Mouse (Mus musculus): ENCODE data around the gene Thap7.
"Not testable (repeated sequence)": the region's sequence is repeated elsewhere in the genome, so short reads cannot be mapped to it uniquely, and the experiment has no call there.

Gene Thap7

DNA sequence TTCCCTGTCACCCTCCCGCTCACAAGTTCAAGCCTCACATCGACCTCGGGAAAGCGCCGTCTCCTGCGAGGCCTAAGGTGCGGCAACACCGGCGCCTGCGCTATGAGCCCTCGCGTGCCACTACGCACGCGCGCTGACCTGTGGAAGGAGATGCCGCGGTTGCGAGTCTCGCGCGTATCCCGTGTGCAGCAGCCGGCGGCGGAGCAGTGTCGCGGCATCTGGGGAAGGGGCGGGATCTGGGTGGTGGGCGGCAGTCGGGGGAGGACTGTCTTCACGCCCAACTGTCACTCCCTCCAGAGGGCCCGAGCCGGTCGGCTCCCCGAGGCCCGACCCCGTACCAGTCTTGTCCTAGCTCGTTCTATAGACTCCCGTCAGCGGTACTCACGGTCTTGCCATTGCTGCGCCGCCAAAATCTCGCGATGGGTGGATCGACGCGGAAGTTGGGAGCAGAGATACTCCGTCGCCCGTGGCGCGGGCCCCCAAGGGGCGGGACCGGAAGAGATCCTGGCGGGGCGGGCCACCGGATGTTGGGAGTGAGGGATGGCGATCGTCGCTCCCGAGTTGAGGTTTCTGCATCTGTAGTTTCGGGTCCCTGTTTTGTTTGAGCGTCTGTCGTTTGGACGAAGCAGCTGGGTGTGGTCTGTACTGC is at the start of gene Thap7:
TSS of gene Thap7 (minus strand) at position 497 of the 649 bp plus-strand sequence.
- DNase-seq = peak; percentile 94

- DNase-seq = peak; percentile 39
These were observed 45.9 kb upstream of the Thap7 start for GRCm38 (mm10) chr16:17576825-17577215.

- DNase-seq = peak; percentile 84
These were observed 45.2 kb upstream of the Thap7 start for GRCm38 (mm10) chr16:17575870-17576824.

GRCm38 (mm10) chr16:17566186-17566585 is 35.2 kb upstream of the Thap7 start:
- DNase-seq = no peak

- DNase-seq = no peak
These were observed 33.8 kb upstream of the Thap7 start for GRCm38 (mm10) chr16:17564771-17565170.

- no peak for DNase-seq
These were observed 33.3 kb upstream of the Thap7 start for GRCm38 (mm10) chr16:17564221-17564620.

DNA sequence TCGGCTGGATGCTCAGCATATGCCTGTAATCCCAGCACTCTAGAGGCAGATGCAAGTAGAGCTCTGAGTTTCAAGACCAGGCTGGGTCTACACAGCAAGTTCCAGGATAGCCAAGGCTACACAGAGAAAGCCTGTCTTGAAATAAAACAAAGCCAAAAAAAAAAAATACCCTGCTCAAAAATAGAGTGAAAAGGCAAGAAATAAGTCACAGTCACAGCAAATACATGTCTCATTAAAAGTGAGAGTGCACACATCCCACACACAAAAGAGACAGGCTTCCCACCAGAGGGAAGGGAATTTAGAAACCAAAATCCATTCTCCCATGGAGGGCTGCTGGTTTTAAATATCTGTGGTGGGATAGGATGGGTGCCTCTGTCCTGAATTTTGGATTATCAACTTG is 32.6 kb upstream of the Thap7 start:
- no peak for DNase-seq

- no peak for DNase-seq
These were observed 30.8 kb upstream of the Thap7 start, which contains the start of gene P2rx6 for GRCm38 (mm10) chr16:17561751-17562208. Gene P2rx6, plus strand, starts transcription at chr16:17561885.

GRCm38 (mm10) chr16:17561128-17561750 is 30.3 kb upstream of the Thap7 start, which contains the start of gene Lrrc74b:
Gene Lrrc74b, minus strand, starts transcription at chr16:17561247.
- DNase-seq = no peak

DNA sequence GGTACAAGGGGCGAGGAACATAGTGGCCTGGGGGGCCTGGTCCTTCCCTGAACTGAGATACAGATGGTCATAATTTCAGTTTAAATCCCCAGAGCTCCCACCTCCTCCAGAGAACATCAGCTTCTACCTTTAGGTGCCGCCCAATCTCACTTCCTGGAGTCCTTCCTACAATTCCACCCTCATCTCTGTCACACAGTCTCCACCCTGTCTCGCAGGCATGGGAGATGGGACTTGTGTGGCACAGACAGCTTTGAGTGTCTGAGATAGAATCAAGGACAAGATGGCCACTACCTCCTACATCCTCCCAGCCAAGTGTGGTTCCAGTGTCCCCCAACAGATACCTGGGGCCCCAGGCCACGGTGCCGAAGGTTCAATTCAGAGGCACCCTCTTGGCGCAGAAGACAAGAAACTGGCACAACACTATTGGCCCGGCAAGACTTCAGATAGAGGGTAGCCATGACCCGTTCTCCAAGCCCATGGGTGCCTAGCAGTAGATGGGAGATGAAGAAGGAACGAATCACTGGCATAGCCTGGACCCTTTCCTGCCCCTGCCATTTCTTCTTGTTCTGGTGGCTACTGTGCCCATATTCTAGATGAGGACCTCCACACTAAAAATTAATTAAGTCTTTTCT is 28.6 kb upstream of the Thap7 start:
- no peak for DNase-seq

DNA sequence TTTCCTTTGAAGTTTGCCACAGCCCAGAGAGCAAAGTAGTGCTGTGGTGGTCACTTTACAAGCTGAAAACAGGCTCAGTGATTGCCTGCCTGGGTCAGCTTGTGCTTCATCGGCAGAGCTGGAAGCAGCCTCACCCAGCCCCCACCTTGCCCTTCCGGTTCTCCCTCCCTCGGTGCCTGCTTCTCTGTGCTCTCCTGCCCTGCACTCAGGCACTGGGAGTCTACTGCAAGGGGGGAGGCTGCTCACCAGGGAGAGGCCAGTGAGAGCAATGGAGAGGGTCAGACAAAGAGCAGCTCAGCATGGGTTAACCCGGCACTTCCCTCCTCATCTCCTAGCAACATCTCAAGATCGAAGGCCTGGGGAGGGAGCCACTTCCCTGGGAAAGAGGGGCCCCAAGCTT is 27.9 kb upstream of the Thap7 start:
- DNase-seq = no peak

- peak; percentile 60 for DNase-seq
These were observed 27.1 kb upstream of the Thap7 start for GRCm38 (mm10) chr16:17557947-17558480.

- DNase-seq = no peak
These were observed 26.0 kb upstream of the Thap7 start for GRCm38 (mm10) chr16:17556907-17557306.

- DNase-seq = no peak
These were observed 25.2 kb upstream of the Thap7 start for GRCm38 (mm10) chr16:17556180-17556579.

DNA sequence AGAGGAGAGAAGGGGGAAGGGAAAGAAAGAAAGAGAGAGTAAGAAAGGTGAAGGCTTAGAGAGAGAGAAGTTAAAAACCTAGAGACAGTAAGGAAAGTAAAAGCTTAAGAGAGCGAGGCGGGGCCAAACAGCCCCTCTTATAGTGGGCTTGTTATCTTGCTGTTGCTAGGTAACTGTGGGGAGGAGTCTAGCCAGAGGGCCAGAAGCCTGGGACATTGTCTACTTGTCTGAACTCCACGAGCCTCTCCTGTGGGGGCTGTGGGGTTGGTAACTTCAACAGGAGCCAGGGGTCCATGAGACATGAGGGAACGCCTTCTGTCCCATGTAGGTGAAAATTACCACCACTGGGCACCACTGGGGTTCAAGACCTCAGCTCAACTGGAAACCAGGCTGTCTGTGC is 23.8 kb upstream of the Thap7 start:
- DNase-seq = not testable (repeated sequence)

DNA sequence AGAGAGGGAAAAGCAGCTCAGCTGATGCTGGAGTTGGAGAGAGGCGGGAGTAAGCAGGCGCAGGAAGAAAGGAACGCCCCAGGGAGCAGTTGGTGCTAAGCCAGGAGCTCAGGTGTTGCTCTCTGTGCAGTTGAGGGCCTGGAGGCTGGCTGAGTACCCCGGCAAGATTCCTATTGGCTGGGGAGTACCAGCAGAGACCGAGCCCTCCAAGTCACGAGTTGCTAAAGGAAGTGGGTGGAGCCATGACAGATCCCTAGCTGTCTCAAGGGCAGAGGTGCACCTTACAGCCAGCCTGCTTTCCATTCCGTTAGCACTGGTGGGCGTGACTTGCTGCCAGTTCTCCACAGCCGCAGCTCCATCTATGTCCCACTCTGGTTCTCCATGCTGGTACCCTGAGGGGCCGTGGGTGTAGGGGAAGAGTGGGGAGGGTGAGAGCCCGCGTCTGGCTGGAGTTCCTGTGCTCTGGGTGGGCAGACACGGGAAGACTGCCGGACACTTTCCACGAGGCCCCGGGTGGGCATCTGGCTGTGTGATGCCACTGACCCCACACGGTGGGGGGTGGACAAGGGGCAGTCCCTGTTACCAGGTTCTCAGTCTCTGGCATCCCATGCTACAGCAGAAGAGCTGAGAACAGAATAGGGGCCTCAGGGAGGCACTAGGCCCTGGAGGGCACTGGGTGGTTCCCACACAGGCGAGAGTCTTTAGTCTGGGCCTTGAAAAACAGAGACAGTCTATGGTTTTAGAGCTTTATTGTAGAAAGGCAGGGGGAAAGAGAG is 23.2 kb upstream of the Thap7 start:
- no peak for DNase-seq

- DNase-seq = no peak
These were observed 21.9 kb upstream of the Thap7 start for GRCm38 (mm10) chr16:17552837-17553236.

DNA sequence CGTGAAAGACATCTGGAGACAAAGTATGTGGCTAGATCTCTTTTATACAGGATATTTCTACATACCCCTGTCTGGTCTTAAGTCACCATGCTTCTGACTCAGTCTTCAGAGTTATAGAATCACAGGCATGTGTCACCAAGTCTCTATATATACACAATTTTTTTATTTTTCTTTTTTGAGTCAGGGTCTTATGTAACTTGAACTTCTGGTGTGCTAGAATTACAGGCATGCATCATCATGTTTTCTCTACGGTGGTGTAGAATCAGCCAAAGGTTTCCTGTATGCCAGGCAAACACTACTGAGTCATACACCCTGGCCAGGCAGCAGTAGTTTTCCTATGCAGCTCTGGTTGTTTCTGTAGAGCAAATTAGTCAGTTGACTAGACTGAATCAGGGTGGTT is 11.7 kb upstream of the Thap7 start:
- no peak for DNase-seq

DNA sequence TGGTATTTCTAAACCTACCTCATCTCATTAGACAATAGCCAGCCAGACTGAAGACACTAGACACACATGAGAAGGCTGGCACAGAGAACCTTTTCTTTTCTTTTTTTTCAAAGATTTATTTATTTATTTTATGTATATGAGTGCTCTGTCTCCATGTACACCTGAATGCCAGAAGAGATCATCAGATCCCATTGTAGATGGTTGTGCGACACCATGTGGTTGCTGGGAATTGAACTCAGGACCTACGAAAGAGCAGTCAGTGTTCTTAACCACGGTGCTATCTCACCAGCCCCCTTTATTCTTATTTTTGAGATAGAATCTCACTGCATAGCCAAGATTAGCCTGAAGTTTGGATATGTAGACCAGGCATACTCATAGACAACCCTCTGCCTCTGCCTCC is 5.6 kb upstream of the Thap7 start:
- DNase-seq = no peak

DNA sequence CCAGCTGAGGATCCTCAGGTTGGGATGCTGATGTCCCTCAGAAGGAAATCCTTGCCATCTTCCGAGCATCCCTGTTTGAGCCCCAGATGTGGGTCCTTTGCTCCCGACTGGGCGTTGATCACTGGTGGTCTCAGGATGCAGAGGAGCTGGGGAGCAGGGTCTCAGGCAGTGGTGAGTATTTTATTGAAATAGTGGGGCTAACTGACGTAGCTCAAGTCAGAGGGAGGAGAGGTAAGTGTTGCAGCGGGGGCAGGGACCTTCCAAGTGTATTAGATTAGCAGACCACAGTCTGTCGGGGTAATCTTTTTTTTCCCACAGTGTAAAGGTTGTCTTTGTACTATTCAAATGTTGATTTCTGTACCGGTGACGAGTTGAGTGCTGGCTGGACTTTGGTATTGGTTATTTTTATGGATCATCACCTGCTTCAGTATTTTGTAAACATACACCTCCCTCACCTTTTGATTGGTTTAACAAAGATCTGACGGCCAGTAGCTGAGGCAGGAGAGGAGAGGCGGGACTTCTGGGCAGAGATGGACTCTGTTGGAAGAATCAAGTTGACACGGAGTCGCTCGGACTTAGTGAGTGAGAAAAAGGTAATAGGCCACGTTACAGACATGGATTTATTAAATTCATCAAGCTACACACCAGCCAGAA is 1.9 kb upstream of the Thap7 start:
- DNase-seq = no peak

DNA sequence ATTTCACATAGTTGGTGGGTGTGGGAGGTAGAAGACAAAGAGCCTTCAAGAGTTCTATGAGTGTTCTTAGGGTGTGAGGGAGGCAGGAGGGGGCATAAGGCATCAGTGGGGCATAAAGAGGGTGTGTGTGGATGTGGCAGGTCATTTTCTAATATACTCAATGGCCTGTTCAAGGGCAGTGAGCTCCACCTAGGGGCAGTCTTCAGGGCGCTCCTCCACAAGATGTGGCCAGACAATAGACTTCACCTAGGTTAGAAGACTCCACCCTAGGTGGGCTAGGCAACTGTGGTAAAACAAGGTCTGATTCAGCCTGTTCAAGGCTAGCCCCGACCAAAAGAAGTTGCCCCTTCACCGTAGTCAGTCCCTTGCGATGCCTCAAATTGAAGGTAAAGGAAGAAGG is 1.3 kb upstream of the Thap7 start:
- DNase-seq = no peak
